Mouse (Mus musculus) E14TG2a.4 (cell line): ENCODE data around the gene Stradb.

Source experiments
- CTCF ChIP-seq: conservative IDR thresholded peaks from 2 replicates; pipeline ENCODE4 v1.5.1; 2014; ENCODE audit warnings: low read length
- NANOG ChIP-seq: IDR thresholded peaks from 2 replicates; pipeline ENCODE4 v1.6.1; 2014; ENCODE audit warnings: borderline replicate concordance, low read length, mixed read lengths
- POU5F1 ChIP-seq: IDR thresholded peaks from 2 replicates; pipeline ENCODE4 v1.6.1; 2014; ENCODE audit warnings: low read length, borderline replicate concordance

- no peak for TF ChIP-seq CTCF
- no peak for TF ChIP-seq NANOG
- TF ChIP-seq POU5F1, result no peak
Measured at GRCm38 (mm10) chr1:58952526-58952925, 20.8 kb upstream of the Stradb start.
